Mouse (Mus musculus) activated CD4-positive, CD25-positive, alpha-beta regulatory T cell, adult 4 months (primary cell): Measurements from ENCODE around the gene Cbwd1. TPM values are rescaled to one million over a fixed set of nuclear protein-coding genes. Genes with fewer than 3 reads are reported as not detected.
"Not testable (repeated sequence)": the region's sequence is repeated elsewhere in the genome, so short reads cannot be mapped to it uniquely, and the experiment has no call there.

Source experiments
- ATAC-seq: one replicate; pipeline ENCODE4 v1.8.0; 2017
- polyA plus RNA-seq, 2 experiments: library from polyadenylated mRNA; unstranded; fragments of 100-300 nt; shearing (Covaris generic); gene quantifications; one replicate each; pipeline ENCODE4 v1.2.1; 2017

Cbwd1 gene
- polyA plus RNA-seq, 2 experiments from 2014 or later = 17.4 to 22.3 TPM

- no peak for ATAC-seq
Measured at GRCm38 (mm10) chr19:24897006-24897895, 64.2 kb downstream of the Cbwd1 start.

- ATAC-seq = no peak
Measured at GRCm38 (mm10) chr19:24896536-24896935, 64.9 kb downstream of the Cbwd1 start.

- no peak for ATAC-seq
Measured at GRCm38 (mm10) chr19:24886888-24887287, 74.5 kb downstream of the Cbwd1 start.

GRCm38 (mm10) chr19:24885504-24885903 lies 75.9 kb downstream of the Cbwd1 start:
- no peak for ATAC-seq

- no peak for ATAC-seq
Measured at GRCm38 (mm10) chr19:24881237-24881636, 80.2 kb downstream of the Cbwd1 start.

GRCm38 (mm10) chr19:24875129-24875870 lies 86.1 kb downstream of the Cbwd1 start, which contains the start of gene Gm10053:
Gm10053 (plus strand) TSS chr19:24875686.
- not testable (repeated sequence) for ATAC-seq

- no peak for ATAC-seq
Measured at GRCm38 (mm10) chr19:24873873-24874272, 87.5 kb downstream of the Cbwd1 start.

GRCm38 (mm10) chr19:24871037-24871635 lies 90.3 kb downstream of the Cbwd1 start:
- ATAC-seq = no peak

Other genes starting within 250 kb of the Cbwd1 start
- not detected for gene Pgm5, start 99.8 kb downstream of the Cbwd1 start, polyA plus RNA-seq
- 100 to 1,000 TPM; 242 to 258 TPM for gene Gm10053, start 85.9 kb downstream of the Cbwd1 start, polyA plus RNA-seq
- not detected for gene Foxd4, start 60.4 kb downstream of the Cbwd1 start, polyA plus RNA-seq
- gene Dock8, start 37.9 kb upstream of the Cbwd1 start, polyA plus RNA-seq = 10 to 100 TPM; 66.0 to 95.4 TPM